In genomic region chr3:75492913-75493312, GRCm38 (mm10) we compare ENCODE assay signal across 22 mouse cellular contexts. TPM values are rescaled to one million over a fixed set of nuclear protein-coding genes. Genes with fewer than 3 reads are reported as not detected.
A peak's percentile ranks its signal among the peaks of the same experiment; 100 is the strongest.
DNase-seq lines count a peak whose midpoint lies in the region; ATAC-seq lines count a peak whose summit lies in the region.
"Had no signal": no experiment of that assay in that cellular context is flagged by ENCODE, and none has a peak within 500 bp of the region (broad histone marks: within the 10 kb centered on the region; RNA-seq: fewer than 3 reads in every experiment).

No protein-coding gene starts in this region.

- H3K9me3 ChIP-seq in limb, embryonic 11.5 days (ENCODE audit: control insufficient read depth, low read length), result no peaks in the 10 kb centered on the region
- H3K9me3 ChIP-seq in limb, embryonic 10.5 days (replicated peaks), result no peaks in the 10 kb centered on the region
- no peaks in the 10 kb centered on the region for H3K9me3 ChIP-seq in kidney, embryonic 15.5 days (replicated peaks)
- H3K9me3 ChIP-seq: forebrain, embryonic 13.5 days; hindbrain, embryonic 10.5 days; neural tube, embryonic 15.5 days had no signal

- no peak for DNase-seq in limb, embryonic 11.5 days (ENCODE audit: low spot score)
- no peak for DNase-seq in limb, embryonic 10.5 days (ENCODE audit: low spot score)
- DNase-seq in liver, result peak; percentile 9
- DNase-seq in yolk sac, embryonic 10.5 days (ENCODE audit: low spot score), result peak; percentile 43
- DNase-seq in neural tube, embryonic 10.5 days (ENCODE audit: extremely low spot score, low spot score), result no peak
- no peak for DNase-seq in left cerebral cortex, adult 8-10 months (ENCODE audit: low spot score in 2 of 2)
- DNase-seq in right cerebral cortex, postnatal 4 days, result no peak
- DNase-seq: adrenal gland, postnatal 10 days; B cell, adult 2 months; cerebellum, adult 8-10 months; thymus, postnatal 36 days had no signal

- peak; percentile 31; the same call in 1 of the 2 replicates for ATAC-seq in limb, embryonic 11.5 days (ENCODE audit: insufficient number of reproducible peaks, low FRiP score, low TSS enrichment, low read depth)
- ATAC-seq in kidney, embryonic 15.5 days (replicated peaks; ENCODE audit: low FRiP score), result peak; percentile 73
- ATAC-seq: forebrain, embryonic 13.5 days; inflammation-experienced regulatory T-cells, adult 6 months had no signal

- H3K27ac ChIP-seq in limb, embryonic 11.5 days (replicated peaks; ENCODE audit: low read depth, low read length), result no peak overlapping the region
- no peak overlapping the region for H3K27ac ChIP-seq in limb, embryonic 10.5 days
- H3K27ac ChIP-seq in kidney, embryonic 15.5 days, result no peak overlapping the region
- H3K27ac ChIP-seq: forebrain, embryonic 13.5 days; hindbrain, embryonic 10.5 days; neural tube, embryonic 15.5 days had no signal

- H3K4me3 ChIP-seq in limb, embryonic 11.5 days (ENCODE audit: low read depth, low read length), result no peak overlapping the region
- H3K4me3 ChIP-seq in limb, embryonic 10.5 days, result no peak overlapping the region
- H3K4me3 ChIP-seq in kidney, embryonic 15.5 days (replicated peaks), result no peak overlapping the region
- H3K4me3 ChIP-seq: forebrain, embryonic 13.5 days; hindbrain, embryonic 10.5 days; neural tube, embryonic 15.5 days had no signal

- no peak overlapping the region for H3K4me2 ChIP-seq in limb, embryonic 11.5 days (ENCODE audit: low read depth, severe bottlenecking)
- no peak overlapping the region for H3K4me2 ChIP-seq in kidney, embryonic 15.5 days
- H3K4me2 ChIP-seq: forebrain, embryonic 13.5 days; neural tube, embryonic 15.5 days had no signal

- H3K4me1 ChIP-seq in limb, embryonic 11.5 days (ENCODE audit: control insufficient read depth, insufficient read depth, low read length), result no peaks in the 10 kb centered on the region
- H3K4me1 ChIP-seq in limb, embryonic 10.5 days, result no peaks in the 10 kb centered on the region
- H3K4me1 ChIP-seq in kidney, embryonic 15.5 days, result no peaks in the 10 kb centered on the region
- H3K4me1 ChIP-seq: forebrain, embryonic 13.5 days; hindbrain, embryonic 10.5 days; neural tube, embryonic 15.5 days had no signal

- no peaks in the 10 kb centered on the region for H3K36me3 ChIP-seq in limb, embryonic 11.5 days (ENCODE audit: control insufficient read depth, insufficient read depth, low read length)
- no peaks in the 10 kb centered on the region for H3K36me3 ChIP-seq in limb, embryonic 10.5 days
- H3K36me3 ChIP-seq in kidney, embryonic 15.5 days, result no peaks in the 10 kb centered on the region
- H3K36me3 ChIP-seq: hindbrain, embryonic 10.5 days; neural tube, embryonic 15.5 days had no signal

- no peak overlapping the region for H3K9ac ChIP-seq in limb, embryonic 11.5 days (ENCODE audit: low read length)
- no peak overlapping the region for H3K9ac ChIP-seq in kidney, embryonic 15.5 days
- H3K9ac ChIP-seq: forebrain, embryonic 13.5 days; neural tube, embryonic 15.5 days had no signal

- no peaks in the 10 kb centered on the region for H3K27me3 ChIP-seq in limb, embryonic 11.5 days (ENCODE audit: control insufficient read depth, insufficient read depth, low read length)
- no peaks in the 10 kb centered on the region for H3K27me3 ChIP-seq in limb, embryonic 10.5 days (ENCODE audit: low read depth, poor library complexity, severe bottlenecking)
- H3K27me3 ChIP-seq in kidney, embryonic 15.5 days, result no peaks in the 10 kb centered on the region
- H3K27me3 ChIP-seq: forebrain, embryonic 13.5 days; neural tube, embryonic 15.5 days had no signal

- 39% methylated on average over 3 of the region's 3 CpGs for WGBS in limb, embryonic 11.5 days
- WGBS in limb, embryonic 10.5 days, result 60% methylated on average over 3 of the region's 3 CpGs
- WGBS in kidney, embryonic 15.5 days, result 50% methylated on average over 3 of the region's 3 CpGs

RNA-seq across cellular contexts. Expression of gene Wdr49, which starts 11.0 kb away (rescaled TPM):
- not detected in 2 replicates for polyA plus RNA-seq in limb, embryonic 11.5 days (2014; fragmentation: Nextera tagmentation; extraction: Ambion mirVana)
- polyA plus RNA-seq in limb, embryonic 10.5 days (2016; fragmentation: Nextera tagmentation; extraction: Ambion mirVana), result not detected in 2 replicates
- polyA plus RNA-seq in kidney, embryonic 15.5 days (2015; fragmentation: Nextera tagmentation; extraction: Ambion mirVana), result not detected in 2 replicates
- total RNA-seq in left cerebral cortex, adult 8-10 months (2022), result 1 to 10 TPM in 1 of 4 experiments, under 1 TPM in 3; 0.43 to 1.2 (median 0.58) TPM
- total RNA-seq: adrenal gland, postnatal 10 days; gastrocnemius, adult 18-20 months; megakaryocyte, adult 5-6 weeks had no signal
- polyA plus RNA-seq: forebrain, embryonic 13.5 days; heart, embryonic 14.5 days; hindbrain, embryonic 10.5 days; lung, embryonic 16.5 days; spleen, adult 2 months; stomach, embryonic 16.5 days had no signal

Comparison
In these comparisons a context has a peak if more than half of its experiments do, and no peak if none do; other contexts are left out.
1. DNase-seq: peak in liver (single experiment) and yolk sac, embryonic 10.5 days (single experiment); none in limb, embryonic 11.5 days (single experiment), limb, embryonic 10.5 days (single experiment), neural tube, embryonic 10.5 days (single experiment), left cerebral cortex, adult 8-10 months (0 of 2) and right cerebral cortex, postnatal 4 days (single experiment).